Mouse (Mus musculus) myocyte (in vitro differentiated cells): ENCODE measurements at regions not wholly inside any gene's neighbourhood (a gene's known extent, or its start where the extent isn't known, plus 50 kb on each side); places are given as distances from the start of the nearest gene placed in this dataset.

Experiments used
- H3K27me3 ChIP-seq: one replicate; pipeline ENCODE4 v1.6.1; 2011; ENCODE audit not compliant: control insufficient read depth, insufficient read depth, insufficient read length
- H3K36me3 ChIP-seq: one replicate; pipeline ENCODE4 v1.6.1; 2011; ENCODE audit not compliant: control insufficient read depth, insufficient read depth
- H3K4me2 ChIP-seq: one replicate; pipeline ENCODE4 v1.6.1; 2011; ENCODE audit warnings: low read depth, control low read depth
- H3K4me3 ChIP-seq: one replicate; pipeline ENCODE4 v1.5.1; 2011; ENCODE audit warnings: mild to moderate bottlenecking, control low read depth, moderate library complexity
- H3K79me2 ChIP-seq: one replicate; pipeline ENCODE4 v1.6.1; 2011; ENCODE audit not compliant: control insufficient read depth, insufficient read depth
- H3ac ChIP-seq: one replicate; pipeline ENCODE4 v1.6.1; 2011; ENCODE audit not compliant: control insufficient read depth, insufficient read length
- CEBPB ChIP-seq: IDR thresholded peaks from 2 replicates; pipeline ENCODE4 v1.6.1; 2011; ENCODE audit warnings: mild to moderate bottlenecking, moderate library complexity; ENCODE audit not compliant: poor library complexity, insufficient read depth, severe bottlenecking
- E2F4 ChIP-seq: IDR thresholded peaks from one replicate; pipeline ENCODE4 v1.6.1; 2011; ENCODE audit warnings: mild to moderate bottlenecking, control low read depth, moderate library complexity; ENCODE audit not compliant: insufficient read depth
- MAX ChIP-seq: IDR thresholded peaks from one replicate; pipeline ENCODE4 v1.6.1; 2011; ENCODE audit warnings: low read depth, mild to moderate bottlenecking, control low read depth
- MYOD1 ChIP-seq, 3 experiments: IDR thresholded peaks; one replicate each; pipeline ENCODE4 v1.6.1; 2011; ENCODE audit warnings: control low read depth in 2 of 3, low read depth in 2 of 3, mild to moderate bottlenecking in 2 of 3, moderate library complexity in 1 of 3; ENCODE audit not compliant: insufficient read length in 2 of 3, control insufficient read depth in 1 of 3
- MYOG ChIP-seq, 3 experiments: IDR thresholded peaks; one replicate each; pipeline ENCODE4 v1.6.1; 2011; ENCODE audit warnings: control low read depth in 2 of 3, low read depth in 2 of 3, mild to moderate bottlenecking in 2 of 3; ENCODE audit not compliant: insufficient read length in 2 of 3, control insufficient read depth in 1 of 3, insufficient read depth in 1 of 3
- POLR2A ChIP-seq: IDR thresholded peaks from one replicate; pipeline ENCODE4 v1.6.1; 2011; ENCODE audit warnings: low read depth, mild to moderate bottlenecking, control low read depth, moderate library complexity; ENCODE audit not compliant: insufficient read length
- POLR2AphosphoS2 ChIP-seq: IDR thresholded peaks from one replicate; pipeline ENCODE4 v1.6.1; 2011; ENCODE audit warnings: low read depth, control low read depth; ENCODE audit not compliant: insufficient read length
- REST ChIP-seq: IDR thresholded peaks from one replicate; pipeline ENCODE4 v1.6.1; 2011; ENCODE audit warnings: mild to moderate bottlenecking, control low read depth, moderate library complexity; ENCODE audit not compliant: insufficient read depth, insufficient read length
- SRF ChIP-seq: IDR thresholded peaks from one replicate; pipeline ENCODE4 v1.6.1; 2011; ENCODE audit warnings: low read depth; ENCODE audit not compliant: control insufficient read depth, insufficient read length
- TCF12 ChIP-seq: IDR thresholded peaks from one replicate; pipeline ENCODE4 v1.6.1; 2011; ENCODE audit warnings: mild to moderate bottlenecking, control low read depth; ENCODE audit not compliant: poor library complexity, insufficient read depth, severe bottlenecking
- TCF3 ChIP-seq: IDR thresholded peaks from one replicate; pipeline ENCODE4 v1.6.1; 2011; ENCODE audit warnings: low read depth, control low read depth; ENCODE audit not compliant: insufficient read length
- USF1 ChIP-seq: IDR thresholded peaks from one replicate; pipeline ENCODE4 v1.6.1; 2011; ENCODE audit warnings: low read depth, mild to moderate bottlenecking, control low read depth, moderate library complexity

- Histone ChIP-seq H3K4me3 (no peak overlapping the region), H3K4me2 (no peak overlapping the region), H3K36me3 (no peaks in the 10 kb centered on the region), H3K79me2 (no peaks in the 10 kb centered on the region), H3K27me3 (no peaks in the 10 kb centered on the region), H3ac (no peak overlapping the region)
- no peak for TF ChIP-seq USF1
- no peak for TF ChIP-seq MAX
- TF ChIP-seq E2F4, result no peak
- no peak for TF ChIP-seq TCF3
- TF ChIP-seq POLR2A, result no peak
Measured at GRCm38 (mm10) chr4:7199941-7200340, 1038.9 kb downstream of the Car8 start.

- Histone ChIP-seq H3K4me2 (no peak overlapping the region), H3K36me3 (no peaks in the 10 kb centered on the region), H3K27me3 (no peaks in the 10 kb centered on the region), H3K79me2 (no peaks in the 10 kb centered on the region), H3ac (no peak overlapping the region), H3K4me3 (no peak overlapping the region)
- TF ChIP-seq MYOD1 (IDR thresholded peaks at IDR 0.05; ENCODE audit: control insufficient read depth in 1 of 3, insufficient read length in 2 of 3, low read depth in 2 of 3) (no peak), SRF (no peak)
Measured at GRCm38 (mm10) chr4:7199052-7199451, 1039.8 kb downstream of the Car8 start.

DNA sequence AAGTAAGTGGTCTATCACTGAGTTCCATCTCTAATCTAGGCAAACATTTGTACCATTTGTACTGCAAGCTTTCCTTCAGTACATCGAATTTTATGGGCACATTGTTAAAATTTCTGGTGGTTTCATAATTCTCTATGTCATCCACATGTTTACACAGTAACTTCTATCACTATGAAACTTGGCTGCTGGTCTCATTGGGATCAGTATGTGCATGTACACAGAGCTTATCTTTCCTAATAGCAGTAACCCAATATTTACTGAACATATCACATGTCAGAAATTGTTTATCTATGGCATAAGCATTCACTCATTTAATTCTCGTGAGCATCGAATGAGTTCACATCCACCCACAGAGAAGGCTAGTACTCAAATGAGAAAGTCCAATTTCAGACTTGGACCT, 1042.3 kb downstream of the Car8 start:
- no peaks in the 10 kb centered on the region for H3K79me2 ChIP-seq
- no peak overlapping the region for H3K4me2 ChIP-seq
- H3K4me3 ChIP-seq, result no peak overlapping the region
- no peak for TF ChIP-seq POLR2AphosphoS2
- TF ChIP-seq USF1, result no peak
- no peak for TF ChIP-seq TCF3
- TF ChIP-seq SRF, result no peak
- no peak for TF ChIP-seq POLR2A
- TF ChIP-seq MAX, result no peak
- no peak for TF ChIP-seq MYOD1 (IDR thresholded peaks at IDR 0.05; ENCODE audit: control insufficient read depth in 1 of 3, insufficient read length in 2 of 3, low read depth in 2 of 3)
- TF ChIP-seq E2F4, result no peak
- no peak for TF ChIP-seq REST
- no peak for TF ChIP-seq TCF12
- no peak overlapping the region for H3ac ChIP-seq
- H3K27me3 ChIP-seq, result no peaks in the 10 kb centered on the region
- H3K36me3 ChIP-seq, result no peaks in the 10 kb centered on the region

DNA sequence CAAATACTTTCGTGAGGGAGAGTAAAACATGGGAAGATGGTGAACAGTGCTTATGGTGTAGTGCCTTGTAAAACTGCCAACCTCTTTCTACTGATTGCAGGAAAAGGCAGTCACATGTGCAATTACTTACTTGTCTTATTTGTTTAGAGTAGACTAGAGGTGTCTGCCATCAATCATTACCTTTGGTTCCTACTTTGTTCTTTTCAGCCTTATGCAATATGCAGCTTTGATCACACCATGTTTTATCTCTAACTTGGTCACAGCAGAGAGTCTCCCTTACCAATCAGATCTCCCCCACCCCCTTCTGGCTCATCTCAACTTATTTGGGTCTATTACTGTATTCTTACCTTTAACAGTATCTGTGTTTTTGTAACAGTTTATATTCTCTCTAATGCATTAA, 1043.2 kb downstream of the Car8 start:
- Histone ChIP-seq H3K27me3 (no peaks in the 10 kb centered on the region), H3K36me3 (no peaks in the 10 kb centered on the region), H3ac (no peak overlapping the region), H3K4me2 (no peak overlapping the region), H3K4me3 (no peak overlapping the region), H3K79me2 (no peaks in the 10 kb centered on the region)
- TF ChIP-seq MAX (no peak), POLR2AphosphoS2 (no peak), MYOG (IDR thresholded peaks at IDR 0.05; ENCODE audit: control insufficient read depth in 1 of 3, insufficient read depth in 1 of 3, insufficient read length in 2 of 3, low read depth in 2 of 3) (no peak), REST (no peak), TCF3 (no peak), E2F4 (no peak), USF1 (no peak), SRF (no peak), CEBPB (no peak), TCF12 (no peak), POLR2A (no peak), MYOD1 (IDR thresholded peaks at IDR 0.05; ENCODE audit: control insufficient read depth in 1 of 3, insufficient read length in 2 of 3, low read depth in 2 of 3) (no peak)

DNA sequence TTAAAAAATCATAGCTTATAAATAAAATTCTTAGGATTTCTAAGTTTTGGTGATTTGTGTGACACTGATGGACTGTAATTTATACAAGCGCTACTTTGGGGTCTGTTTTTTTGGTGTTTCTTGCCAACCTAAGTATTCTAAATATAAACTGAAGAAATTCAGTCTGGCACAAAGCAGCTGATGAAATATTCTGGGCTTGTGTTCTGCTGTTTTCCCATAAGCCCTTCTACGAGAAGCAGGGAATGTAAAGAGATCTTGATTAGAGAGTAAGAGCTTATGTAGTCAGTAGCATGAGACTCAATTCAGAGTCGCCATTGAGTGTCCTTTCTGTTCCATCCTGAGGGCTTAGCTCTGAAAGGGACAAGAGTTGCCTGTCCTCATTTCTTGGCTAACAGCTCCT, 1046.9 kb downstream of the Car8 start:
- Histone ChIP-seq H3K4me2 (no peak overlapping the region), H3K4me3 (no peak overlapping the region), H3K36me3 (no peaks in the 10 kb centered on the region), H3ac (no peak overlapping the region), H3K27me3 (no peaks in the 10 kb centered on the region), H3K79me2 (no peaks in the 10 kb centered on the region)
- TF ChIP-seq REST (no peak), SRF (no peak), TCF12 (no peak), MYOG (IDR thresholded peaks at IDR 0.05; ENCODE audit: control insufficient read depth in 1 of 3, insufficient read depth in 1 of 3, insufficient read length in 2 of 3, low read depth in 2 of 3) (no peak), E2F4 (no peak), POLR2A (no peak), USF1 (no peak), CEBPB (no peak), MYOD1 (IDR thresholded peaks at IDR 0.05; ENCODE audit: control insufficient read depth in 1 of 3, insufficient read length in 2 of 3, low read depth in 2 of 3) (no peak), MAX (no peak), TCF3 (no peak), POLR2AphosphoS2 (no peak)

- H3K27me3 ChIP-seq, result no peaks in the 10 kb centered on the region
- no peak overlapping the region for H3K4me2 ChIP-seq
- H3ac ChIP-seq, result no peak overlapping the region
- H3K36me3 ChIP-seq, result no peaks in the 10 kb centered on the region
- no peak for TF ChIP-seq E2F4
- no peak for TF ChIP-seq POLR2A
- no peak for TF ChIP-seq USF1
- TF ChIP-seq MYOD1 (IDR thresholded peaks at IDR 0.05; ENCODE audit: control insufficient read depth in 1 of 3, insufficient read length in 2 of 3, low read depth in 2 of 3), result no peak
- TF ChIP-seq SRF, result no peak
- TF ChIP-seq REST, result no peak
- no peak for TF ChIP-seq MYOG (IDR thresholded peaks at IDR 0.05; ENCODE audit: control insufficient read depth in 1 of 3, insufficient read depth in 1 of 3, insufficient read length in 2 of 3, low read depth in 2 of 3)
- TF ChIP-seq TCF12, result no peak
- no peak for TF ChIP-seq TCF3
- TF ChIP-seq POLR2AphosphoS2, result no peak
- no peak for TF ChIP-seq MAX
- TF ChIP-seq CEBPB, result no peak
- H3K79me2 ChIP-seq, result no peaks in the 10 kb centered on the region
- H3K4me3 ChIP-seq, result no peak overlapping the region
Measured at GRCm38 (mm10) chr4:7191228-7191627, 1047.6 kb downstream of the Car8 start.
